Mouse (Mus musculus) ES-CJ7 (cell line): ENCODE measurements at regions not wholly inside any gene's neighbourhood (a gene's known extent, or its start where the extent isn't known, plus 50 kb on each side); places are given as distances from the start of the nearest gene placed in this dataset.
A peak's percentile ranks its signal among the peaks of the same experiment; 100 is the strongest.

Experiments
- DNase-seq: peaks from one replicate; pipeline ENCODE4 v3.0.0; 2011; ENCODE audit warnings: low read depth, low spot score

- DNase-seq, result no peak
Observed at GRCm38 (mm10) chr6:117000951-117001725, 167.2 kb upstream of the Cxcl12 start.

GRCm38 (mm10) chr6:117012621-117013020 is 155.7 kb upstream of the Cxcl12 start:
- DNase-seq, result no peak

- no peak for DNase-seq
Observed at GRCm38 (mm10) chr6:117015461-117015860, 152.9 kb upstream of the Cxcl12 start.

- no peak for DNase-seq
Observed at GRCm38 (mm10) chr6:117021851-117022250, 146.5 kb upstream of the Cxcl12 start.

GRCm38 (mm10) chr6:117032042-117032746 is 136.1 kb upstream of the Cxcl12 start:
- DNase-seq, result no peak

- DNase-seq, result no peak
Observed at GRCm38 (mm10) chr6:117043744-117044143, 124.6 kb upstream of the Cxcl12 start.

- DNase-seq, result no peak
Observed at GRCm38 (mm10) chr6:117049459-117050010, 118.8 kb upstream of the Cxcl12 start.

GRCm38 (mm10) chr6:117060688-117061087 is 107.6 kb upstream of the Cxcl12 start:
- no peak for DNase-seq

GRCm38 (mm10) chr6:117067541-117068305 is 100.6 kb upstream of the Cxcl12 start:
- DNase-seq, result no peak

- DNase-seq, result no peak
Observed at GRCm38 (mm10) chr6:117071311-117071710, 97.0 kb upstream of the Cxcl12 start.

- DNase-seq, result no peak
Observed at GRCm38 (mm10) chr6:117071857-117072256, 96.5 kb upstream of the Cxcl12 start.

GRCm38 (mm10) chr6:117079500-117079899 is 88.8 kb upstream of the Cxcl12 start:
- DNase-seq, result no peak

GRCm38 (mm10) chr6:117080973-117081372 is 87.4 kb upstream of the Cxcl12 start:
- DNase-seq, result peak; percentile 36

GRCm38 (mm10) chr6:117084211-117084610 is 84.1 kb upstream of the Cxcl12 start:
- DNase-seq, result no peak

- no peak for DNase-seq
Observed at GRCm38 (mm10) chr6:117084833-117085500, 83.4 kb upstream of the Cxcl12 start.

- no peak for DNase-seq
Observed at GRCm38 (mm10) chr6:117094742-117095141, 73.6 kb upstream of the Cxcl12 start.

GRCm38 (mm10) chr6:117099871-117100270 is 68.5 kb upstream of the Cxcl12 start:
- no peak for DNase-seq

GRCm38 (mm10) chr6:117102693-117103092 is 65.6 kb upstream of the Cxcl12 start:
- no peak for DNase-seq

GRCm38 (mm10) chr6:117104047-117104446 is 64.3 kb upstream of the Cxcl12 start:
- no peak for DNase-seq

- DNase-seq, result no peak
Observed at GRCm38 (mm10) chr6:117104463-117104862, 63.9 kb upstream of the Cxcl12 start.

GRCm38 (mm10) chr6:117105182-117105589 is 63.1 kb upstream of the Cxcl12 start:
- no peak for DNase-seq
